Mouse (Mus musculus) 3T3-L1 (cell line): ENCODE data around the gene Gm10375.
"Not testable (repeated sequence)": the region's sequence is repeated elsewhere in the genome, so short reads cannot be mapped to it uniquely, and the experiment has no call there.

Experiments used
- DNase-seq: peaks from one replicate; pipeline ENCODE4 v3.0.0-alpha.2; 2015; ENCODE audit warnings: low read depth, low spot score

Gene Gm10375

DNA sequence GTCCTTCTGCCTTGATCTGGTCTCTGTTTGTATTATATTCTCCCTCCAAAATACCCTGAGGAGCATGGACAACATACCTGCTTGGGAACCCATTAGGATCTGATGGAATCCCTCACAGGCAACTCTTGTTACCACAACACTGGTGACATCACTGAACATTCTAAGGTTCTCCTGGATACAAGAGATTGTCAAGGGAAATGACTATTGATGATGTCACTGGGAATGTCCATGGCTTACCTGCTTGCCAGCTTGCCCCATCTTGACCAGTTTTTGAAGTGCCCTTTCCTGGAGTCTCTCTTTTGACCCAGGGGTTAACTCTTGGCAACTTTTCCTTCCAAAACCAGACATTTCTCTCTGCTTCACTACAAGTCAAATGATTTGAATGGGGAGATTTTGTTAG, at the start of gene Gm10375:
TSS of gene Gm10375 (minus strand) at position 101 of the 400 bp plus-strand sequence.
- not testable (repeated sequence) for DNase-seq

- DNase-seq = not testable (repeated sequence)
Observed at GRCm38 (mm10) chr14:43579046-43579445, 28.8 kb downstream of the Gm10375 start, which contains the start of gene Gm17654. TSS of gene Gm17654 (minus strand) at chr14:43579146.

- not testable (repeated sequence) for DNase-seq
Observed at GRCm38 (mm10) chr14:43577969-43578368, 29.8 kb downstream of the Gm10375 start.
